Mouse (Mus musculus) liver, embryonic 14.5 days (tissue): ENCODE data around the gene Celf5.

Experiments used
- CTCF ChIP-seq: IDR thresholded peaks from 2 replicates; pipeline ENCODE4 v1.5.1; 2016; ENCODE audit warnings: antibody characterized with exemption, low read depth, control low read depth
- EP300 ChIP-seq: IDR thresholded peaks from 2 replicates; pipeline ENCODE4 v1.6.1; 2016; ENCODE audit warnings: antibody characterized with exemption, low read depth

GRCm38 (mm10) chr10:81427804-81428506, 54.6 kb downstream of the Celf5 start:
- TF ChIP-seq EP300: no peak
- TF ChIP-seq CTCF: no peak
